Mouse (Mus musculus) stomach, postnatal 0 days (tissue): ENCODE data around the gene Il18.

Source experiments
- CTCF ChIP-seq: IDR thresholded peaks from 2 replicates; pipeline ENCODE4 v1.5.1; 2016; ENCODE audit warnings: antibody characterized with exemption, low read depth, mild to moderate bottlenecking, moderate library complexity
- EP300 ChIP-seq: optimal IDR thresholded peaks from 2 replicates; pipeline ENCODE3; 2016; ENCODE audit warnings: antibody characterized with exemption

DNA sequence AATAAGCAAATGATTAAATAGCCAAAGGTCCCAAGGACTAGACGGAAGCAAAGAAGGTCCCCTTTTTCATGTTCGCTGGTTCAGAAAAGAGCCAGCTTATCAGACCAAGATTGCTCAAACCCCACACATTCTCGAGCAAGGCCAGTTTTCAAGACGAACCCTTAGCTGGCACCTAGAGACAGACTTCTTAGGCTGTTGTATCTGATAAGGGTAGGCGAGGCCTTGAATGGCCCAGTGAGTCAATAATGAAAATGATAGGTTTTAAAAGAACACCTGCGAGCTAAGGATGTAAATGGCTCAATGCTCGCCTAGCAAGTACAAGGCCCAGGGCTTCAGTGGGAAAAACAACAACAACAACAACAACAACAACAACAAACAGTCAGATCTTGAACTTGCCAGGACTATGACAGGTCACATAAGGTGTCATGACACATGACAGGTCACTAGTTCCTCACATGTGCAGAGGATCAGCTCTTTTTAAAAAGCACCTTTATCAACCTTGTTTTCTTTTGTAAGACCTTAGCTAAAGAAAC, 18.0 kb upstream of the Il18 start:
- TF ChIP-seq CTCF (no peak), EP300 (no peak)
